Mouse (Mus musculus): ENCODE measurements at regions not wholly inside any gene's neighbourhood (a gene's known extent, or its start where the extent isn't known, plus 50 kb on each side); places are given as distances from the start of the nearest gene placed in this dataset.
A peak's percentile ranks its signal among the peaks of the same experiment; 100 is the strongest.

- DNase-seq (ENCODE audit: low spot score) = peak; percentile 6
These were observed 916.3 kb downstream of the Rps29 start for GRCm38 (mm10) chr12:68242683-68243082.

GRCm38 (mm10) chr12:68231803-68232202 lies 927.2 kb downstream of the Rps29 start:
- no peak for DNase-seq (ENCODE audit: low spot score)

GRCm38 (mm10) chr12:68217091-68217490 lies 941.9 kb downstream of the Rps29 start:
- no peak for DNase-seq (ENCODE audit: low spot score)

GRCm38 (mm10) chr12:68208302-68208701 lies 950.7 kb downstream of the Rps29 start:
- no peak for DNase-seq (ENCODE audit: low spot score)

- DNase-seq (ENCODE audit: low spot score) = no peak
These were observed 961.5 kb upstream of the Mdga2 start for GRCm38 (mm10) chr12:68183858-68184257.

DNA sequence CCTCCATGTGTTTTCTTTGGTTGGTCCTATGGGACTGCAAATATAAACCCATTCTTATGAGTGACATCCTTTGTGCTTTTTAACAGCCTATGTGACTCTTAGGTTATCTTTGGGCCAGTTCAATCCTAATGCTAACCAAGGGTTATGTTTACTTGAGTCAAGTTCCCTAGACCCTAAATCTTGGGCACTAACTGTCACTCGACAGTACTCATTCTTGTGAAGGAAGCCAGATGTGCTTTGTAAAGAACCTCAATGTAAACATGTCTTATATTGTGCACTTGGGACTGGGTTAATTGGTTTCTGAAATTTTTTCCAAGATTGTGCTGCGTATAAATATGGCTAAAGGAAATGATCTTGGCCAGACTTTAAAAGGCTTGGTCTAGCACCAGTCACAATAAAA lies 939.0 kb upstream of the Mdga2 start:
- DNase-seq (ENCODE audit: low spot score) = no peak

DNA sequence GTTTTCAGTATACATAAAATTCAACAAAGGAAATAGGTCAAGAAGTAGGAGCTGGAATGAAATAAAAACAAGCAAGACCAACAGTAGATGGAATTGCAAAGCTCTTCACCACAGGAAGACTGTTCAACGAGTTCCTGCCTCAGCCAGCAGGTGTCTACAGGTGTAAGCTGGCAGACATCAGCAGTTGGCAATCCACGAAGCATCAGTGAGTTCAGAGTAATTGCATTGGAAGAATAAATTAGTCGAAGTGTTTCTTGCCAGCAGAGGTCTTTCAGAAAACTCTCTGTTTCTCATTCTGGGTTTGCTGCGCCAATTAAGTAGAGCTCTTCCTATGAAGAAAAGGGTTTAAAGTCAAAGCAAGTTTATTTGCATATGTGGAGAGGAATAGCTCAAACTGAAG lies 925.7 kb upstream of the Mdga2 start:
- no peak for DNase-seq (ENCODE audit: low spot score)

DNA sequence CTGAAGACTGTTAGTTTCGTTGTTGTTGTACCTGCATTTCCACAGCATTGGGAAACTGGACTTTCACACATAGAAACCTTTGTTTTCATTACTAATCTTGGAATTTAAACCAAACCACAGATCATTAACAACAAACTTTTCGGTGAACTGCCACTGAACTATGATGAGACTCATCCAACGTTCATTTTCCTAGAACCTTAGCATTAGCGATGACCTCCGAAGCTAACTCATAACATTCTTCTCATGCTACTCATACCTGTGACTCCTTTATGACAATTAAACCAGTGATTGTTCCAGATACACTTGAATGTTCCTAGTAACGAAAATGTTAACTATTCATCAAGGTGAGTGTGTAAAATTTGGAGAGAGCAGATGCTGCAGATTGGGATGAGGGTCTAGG lies 917.5 kb upstream of the Mdga2 start:
- no peak for DNase-seq (ENCODE audit: low spot score)

- DNase-seq (ENCODE audit: low spot score) = no peak
These were observed 909.4 kb upstream of the Mdga2 start for GRCm38 (mm10) chr12:68131776-68132175.

DNA sequence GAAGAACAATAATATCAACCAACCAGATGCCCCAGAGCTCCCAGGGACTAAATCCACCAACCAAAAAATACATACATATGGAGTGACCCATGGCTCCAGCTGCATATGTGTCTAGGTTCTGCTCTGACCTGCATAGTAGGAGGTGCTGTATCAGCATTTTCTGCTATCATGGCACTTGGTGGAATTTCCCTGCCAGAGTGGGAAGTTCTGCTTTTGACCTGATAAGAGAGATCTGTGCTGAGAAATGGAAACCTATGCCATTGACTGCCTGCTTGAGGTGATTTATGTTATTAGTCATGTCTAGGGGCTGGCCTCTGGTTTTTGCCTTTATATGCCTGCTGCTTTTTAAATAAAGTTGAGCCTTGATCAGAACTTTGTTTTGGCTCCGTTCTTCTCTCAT lies 893.4 kb upstream of the Mdga2 start:
- no peak for DNase-seq (ENCODE audit: low spot score)

All from embryo, embryonic 10 days (tissue).